Mouse (Mus musculus): Measurements from ENCODE around the gene Axdnd1. TPM values are rescaled to one million over a fixed set of nuclear protein-coding genes. Genes with fewer than 3 reads are reported as not detected.
A peak's percentile ranks its signal among the peaks of the same experiment; 100 is the strongest.

Gene Axdnd1
- polyA plus RNA-seq, 1 experiment from 2014 or later: 0.19 TPM

DNA sequence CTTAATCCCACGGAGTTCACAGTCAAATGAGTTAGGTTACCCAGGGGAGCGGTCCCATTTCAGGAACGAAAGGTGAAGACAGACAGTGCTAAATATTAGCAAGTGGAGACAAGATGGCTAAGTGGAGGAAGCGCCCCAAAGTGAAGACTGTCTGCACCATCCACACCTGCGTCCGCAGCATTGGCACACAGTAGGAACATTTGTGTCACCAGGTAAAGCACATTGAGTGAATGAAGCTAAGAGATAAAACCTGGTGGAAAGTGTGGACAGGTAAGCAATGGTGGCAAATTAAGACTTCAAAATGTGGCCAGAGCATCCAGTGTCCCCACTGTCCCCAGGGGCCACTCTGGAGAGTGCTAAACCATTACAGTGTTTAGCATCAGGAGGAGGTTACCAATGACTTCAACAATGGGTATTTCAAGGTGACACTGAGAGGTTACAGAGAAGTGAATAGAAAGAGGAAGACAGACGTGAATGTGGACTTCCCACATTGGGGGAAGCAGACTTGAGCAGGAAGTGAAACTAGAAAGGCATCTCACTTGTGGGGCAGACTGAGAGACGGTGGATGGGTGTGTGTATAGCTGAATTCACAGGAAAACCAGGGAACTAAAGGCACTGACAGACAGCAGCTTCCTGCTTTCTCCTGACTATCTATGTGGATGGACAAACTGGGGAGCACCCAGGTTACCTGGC, 16.2 kb upstream of the Axdnd1 start:
- no peak for TF ChIP-seq CTCF (IDR thresholded peaks at IDR 0.05)
- POLR2A ChIA-PET: interaction anchor here (0.6 kb wide), 1 partner anchor 208 kb away, joined by 3 read pairs; no protein-coding TSS in a partner anchor
- DNase-seq (ENCODE audit: low read depth, low spot score): no peak
- in situ Hi-C loops (cut with MboI; ENCODE audit: low pct_unique_long_range_greater_than_20kb): no loop called here
- no peaks in the 10 kb centered on the region for H3K27me3 ChIP-seq
- CTCF ChIA-PET: no interaction called here
- no peak for ATAC-seq

DNA sequence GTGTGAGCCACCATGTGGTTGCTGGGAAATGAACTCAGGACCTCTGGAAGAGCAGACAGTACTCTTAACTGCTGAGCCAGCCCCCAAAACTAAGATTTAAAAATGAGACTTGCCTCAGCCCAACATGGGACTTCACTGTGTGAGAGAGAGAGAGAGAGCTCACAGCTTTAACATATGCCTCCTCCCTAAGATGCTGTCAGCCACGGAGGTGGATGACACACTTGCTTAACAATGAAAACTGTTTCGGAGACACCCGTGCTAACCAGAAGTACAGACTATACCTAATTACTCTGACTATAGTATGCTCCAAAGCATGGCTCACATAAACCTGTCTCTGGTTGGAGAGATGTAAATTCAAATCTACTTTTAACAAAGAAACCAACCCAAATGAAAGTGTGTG, 12.5 kb upstream of the Axdnd1 start:
- CTCF ChIA-PET: interaction anchor here (1.2 kb wide), 1 partner anchor 14 kb away, joined by 3 read pairs; no protein-coding TSS in a partner anchor
- H3K27me3 ChIP-seq: no peaks in the 10 kb centered on the region
- no peak for DNase-seq (ENCODE audit: low read depth, low spot score)
- POLR2A ChIA-PET: no interaction called here
- no peak for ATAC-seq
- in situ Hi-C loops (cut with MboI; ENCODE audit: low pct_unique_long_range_greater_than_20kb): no loop called here
- TF ChIP-seq CTCF (IDR thresholded peaks at IDR 0.05): no peak

DNA sequence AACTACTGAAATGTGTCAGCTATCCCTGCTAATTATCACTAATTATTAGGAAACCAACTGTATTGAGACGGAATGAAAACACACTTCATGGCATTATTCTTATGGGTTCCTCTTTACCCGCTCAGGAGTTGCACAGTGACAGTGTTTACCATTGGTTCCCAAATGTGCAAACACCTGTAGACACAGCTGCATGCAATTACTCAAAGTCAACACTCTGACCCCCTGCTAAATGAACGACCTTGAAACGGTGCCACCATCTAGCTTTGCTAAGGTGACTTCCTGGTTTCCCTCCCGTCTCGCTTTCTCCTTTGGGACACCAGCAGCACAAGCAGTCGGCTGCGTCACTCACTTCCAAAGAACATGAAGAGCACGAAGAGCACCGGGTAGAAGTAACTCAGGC, 11.5 kb upstream of the Axdnd1 start:
- no peaks in the 10 kb centered on the region for H3K27me3 ChIP-seq
- TF ChIP-seq CTCF (IDR thresholded peaks at IDR 0.05): no peak
- CTCF ChIA-PET: interaction anchor here (1.2 kb wide), 1 partner anchor 15 kb away, joined by 3 read pairs; no protein-coding TSS in a partner anchor
- DNase-seq (ENCODE audit: low read depth, low spot score): no peak
- in situ Hi-C loops (cut with MboI; ENCODE audit: low pct_unique_long_range_greater_than_20kb): no loop called here
- no peak for ATAC-seq
- POLR2A ChIA-PET: no interaction called here

DNA sequence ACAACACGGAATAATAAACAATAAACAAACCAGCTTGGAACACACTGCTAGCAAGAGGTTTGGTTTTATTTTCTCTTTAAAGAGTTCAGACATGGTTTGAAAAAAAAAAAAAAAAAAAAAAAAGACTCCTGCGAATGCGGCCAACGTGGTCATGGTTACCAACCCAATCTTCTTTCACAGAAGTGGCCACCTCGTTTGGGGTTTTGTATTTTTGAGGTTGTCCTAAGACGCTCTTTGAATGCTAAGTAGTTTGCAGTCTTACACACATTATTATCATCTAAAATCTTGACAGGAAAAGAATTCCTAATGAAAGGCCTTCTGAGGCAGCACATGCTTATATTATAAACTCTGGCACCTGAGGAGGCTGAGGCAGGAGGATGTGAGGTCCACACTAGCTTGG, 7.5 kb upstream of the Axdnd1 start:
- in situ Hi-C loops (cut with MboI; ENCODE audit: low pct_unique_long_range_greater_than_20kb): no loop called here
- ATAC-seq (no peak), DNase-seq (ENCODE audit: low read depth, low spot score) (no peak)
- ChIA-PET CTCF (no interaction called here), POLR2A (no interaction called here)
- no peaks in the 10 kb centered on the region for H3K27me3 ChIP-seq
- TF ChIP-seq CTCF (IDR thresholded peaks at IDR 0.05): no peak

DNA sequence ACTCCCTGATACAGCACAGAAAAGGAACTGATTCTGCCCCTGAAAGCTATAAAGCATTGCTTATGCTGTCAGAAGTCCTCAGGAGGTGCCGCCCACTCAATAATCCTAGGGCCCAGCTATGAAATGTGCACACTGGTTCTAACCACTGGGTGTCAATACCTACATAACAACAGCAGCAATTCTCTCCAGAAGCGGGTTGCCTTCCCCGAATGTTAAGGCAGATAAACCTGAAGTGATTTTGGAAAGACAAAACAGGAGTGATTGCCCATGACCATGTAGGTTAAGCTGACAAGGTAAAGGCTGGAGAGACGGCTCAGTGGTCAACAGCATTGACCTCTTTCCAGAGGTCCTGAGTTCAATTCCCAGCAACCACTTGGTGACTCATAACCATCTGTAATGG, 4.8 kb upstream of the Axdnd1 start:
- in situ Hi-C loops (cut with MboI; ENCODE audit: low pct_unique_long_range_greater_than_20kb): no loop called here
- DNase-seq (ENCODE audit: low read depth, low spot score) (no peak), ATAC-seq (no peak)
- ChIA-PET CTCF (no interaction called here), POLR2A (no interaction called here)
- no peak for TF ChIP-seq CTCF (IDR thresholded peaks at IDR 0.05)
- H3K27me3 ChIP-seq: no peaks in the 10 kb centered on the region

DNA sequence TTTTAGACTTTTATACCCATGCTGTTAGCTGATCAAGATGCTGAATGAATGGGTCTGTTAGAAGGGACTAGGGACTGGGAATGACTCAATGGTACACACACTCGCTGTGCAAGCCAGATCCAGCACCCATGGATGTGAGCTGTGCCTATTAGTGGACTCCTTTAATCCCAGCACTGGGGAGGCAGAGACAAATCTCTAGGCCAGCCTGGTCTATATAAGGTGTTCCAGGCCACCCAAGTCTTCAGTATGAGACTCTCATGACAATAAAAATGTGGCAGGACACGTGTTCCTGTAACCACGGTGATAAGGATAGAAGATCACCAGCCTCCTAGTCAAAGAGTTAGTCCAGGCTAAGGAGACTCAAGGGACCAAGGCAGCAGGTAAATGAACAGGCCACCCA, 3.1 kb upstream of the Axdnd1 start:
- no peaks in the 10 kb centered on the region for H3K27me3 ChIP-seq
- TF ChIP-seq CTCF (IDR thresholded peaks at IDR 0.05): no peak
- POLR2A ChIA-PET: no interaction called here
- CTCF ChIA-PET: no interaction called here
- ATAC-seq: no peak
- in situ Hi-C loops (cut with MboI; ENCODE audit: low pct_unique_long_range_greater_than_20kb): loop anchor here (5.0 kb wide), 1 partner anchor 118 kb away; no protein-coding TSS in a partner anchor
- DNase-seq (ENCODE audit: low read depth, low spot score): no peak

DNA sequence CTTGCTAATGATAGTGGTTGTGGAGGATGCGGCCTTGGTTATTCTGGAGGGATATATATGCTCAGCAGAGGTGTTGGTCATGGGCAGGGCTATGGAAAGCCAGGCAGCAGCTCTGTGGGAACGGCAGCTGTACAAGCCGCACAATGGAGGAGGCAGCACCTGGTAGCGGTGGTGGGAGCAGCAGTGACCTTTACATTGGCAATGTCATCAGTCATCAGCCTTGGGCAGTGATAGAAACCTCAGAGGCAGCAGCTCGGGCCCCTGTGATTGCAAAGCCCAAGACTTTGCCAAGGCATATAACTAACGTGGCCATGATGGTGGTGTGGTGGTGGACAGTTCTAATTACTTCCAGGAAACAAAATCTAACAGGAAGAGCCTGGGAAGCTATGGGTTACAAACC, 2.5 kb upstream of the Axdnd1 start:
- CTCF ChIA-PET: no interaction called here
- in situ Hi-C loops (cut with MboI; ENCODE audit: low pct_unique_long_range_greater_than_20kb): loop anchor here (5.0 kb wide), 1 partner anchor 119 kb away; no protein-coding TSS in a partner anchor

DNA sequence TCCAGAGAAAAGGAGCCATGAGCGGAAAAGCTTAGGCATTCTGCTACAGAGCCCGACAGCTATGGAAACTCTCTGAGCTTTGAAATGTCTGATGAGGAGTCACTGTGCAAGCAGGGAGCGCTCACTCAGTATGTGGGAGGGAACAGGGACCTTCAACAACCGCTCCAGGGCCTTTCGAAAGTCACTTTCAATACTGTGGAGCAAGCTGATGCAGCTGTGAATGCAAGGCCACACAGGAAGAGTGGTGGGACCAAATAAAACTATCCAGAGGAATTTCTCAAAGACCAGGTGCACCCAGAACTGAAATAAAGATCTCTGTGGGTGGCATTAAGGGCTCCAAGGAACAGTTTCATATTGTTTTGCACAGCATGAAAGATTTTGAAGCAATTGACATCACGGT, 1.9 kb upstream of the Axdnd1 start:
- CTCF ChIA-PET: interaction anchor here (1.6 kb wide), 1 partner anchor 32 kb away, joined by 3 read pairs; no protein-coding TSS in a partner anchor

More for the DNA sequence above, 2.5 kb upstream of the Axdnd1 start:
- H3K27me3 ChIP-seq: no peaks in the 10 kb centered on the region
- no peak for DNase-seq (ENCODE audit: low read depth, low spot score)
- no peak for TF ChIP-seq CTCF (IDR thresholded peaks at IDR 0.05)
- POLR2A ChIA-PET: interaction anchor here (0.6 kb wide), 1 partner anchor 32 kb away, joined by 4 read pairs; no protein-coding TSS in a partner anchor
- ATAC-seq: no peak

DNA sequence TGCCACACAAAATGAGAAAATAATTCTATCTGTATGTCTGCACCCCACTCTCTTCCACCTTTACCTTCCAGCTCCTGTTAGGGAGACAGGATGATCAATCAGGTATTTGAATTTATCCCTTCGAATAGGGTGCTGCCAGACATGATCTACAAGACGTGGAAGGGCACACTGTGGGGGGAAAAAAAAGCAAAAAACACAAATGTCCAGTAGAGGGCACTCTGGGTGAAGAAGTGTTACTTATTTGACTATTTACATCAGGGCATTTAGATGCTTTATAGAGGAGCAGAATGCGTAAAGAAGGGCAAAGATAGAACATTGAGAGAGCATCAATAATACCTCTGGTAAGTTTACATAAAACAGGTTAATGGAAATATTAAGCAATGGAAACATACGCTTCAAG, 2.8 kb downstream of the Axdnd1 start:
- DNase-seq (ENCODE audit: low read depth, low spot score) (no peak), ATAC-seq (no peak)
- TF ChIP-seq CTCF (IDR thresholded peaks at IDR 0.05): peak; percentile 66
- H3K27me3 ChIP-seq: no peaks in the 10 kb centered on the region
- ChIA-PET CTCF (interaction anchor here (0.8 to 1.2 kb wide), 4 partner anchors 14 to 123 kb away, joined by 3 read pairs; no protein-coding TSS in a partner anchor), POLR2A (interaction anchor here (0.7 kb wide), 1 partner anchor 333 kb away, joined by 3 read pairs; no protein-coding TSS in a partner anchor)
- in situ Hi-C loops (cut with MboI; ENCODE audit: low pct_unique_long_range_greater_than_20kb): no loop called here

More for the DNA sequence above, 1.9 kb upstream of the Axdnd1 start:
- no peak for TF ChIP-seq CTCF (IDR thresholded peaks at IDR 0.05)
- no peaks in the 10 kb centered on the region for H3K27me3 ChIP-seq
- POLR2A ChIA-PET: interaction anchor here (0.6 kb wide), 1 partner anchor 32 kb away, joined by 4 read pairs; no protein-coding TSS in a partner anchor
- in situ Hi-C loops (cut with MboI; ENCODE audit: low pct_unique_long_range_greater_than_20kb): loop anchor here (5.0 kb wide), 1 partner anchor 119 kb away; no protein-coding TSS in a partner anchor
- DNase-seq (ENCODE audit: low read depth, low spot score) (no peak), ATAC-seq (no peak)

DNA sequence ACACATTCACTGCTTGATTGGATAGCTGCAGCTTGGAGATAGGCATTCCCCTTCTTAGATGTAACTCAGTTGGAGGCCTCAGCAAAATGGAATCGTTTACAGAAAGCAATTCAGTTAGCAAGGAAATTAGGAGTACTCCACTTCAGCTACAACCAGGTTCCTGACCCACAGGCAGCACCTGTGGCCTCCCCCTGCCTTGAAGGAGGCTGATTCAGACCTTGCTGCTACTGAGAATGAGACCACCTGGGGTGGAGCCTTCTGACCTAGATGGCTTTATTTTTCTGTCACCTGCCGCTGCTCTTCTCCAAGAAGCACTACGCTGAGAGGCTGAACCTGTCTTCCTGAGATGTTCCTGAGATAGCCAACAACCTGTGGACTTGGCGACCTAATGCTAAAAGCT, 12.4 kb downstream of the Axdnd1 start:
- in situ Hi-C loops (cut with MboI; ENCODE audit: low pct_unique_long_range_greater_than_20kb): no loop called here
- POLR2A ChIA-PET: no interaction called here
- no peak for TF ChIP-seq CTCF (IDR thresholded peaks at IDR 0.05)
- DNase-seq (ENCODE audit: low read depth, low spot score) (no peak), ATAC-seq (no peak)
- no peaks in the 10 kb centered on the region for H3K27me3 ChIP-seq
- CTCF ChIA-PET: no interaction called here

DNA sequence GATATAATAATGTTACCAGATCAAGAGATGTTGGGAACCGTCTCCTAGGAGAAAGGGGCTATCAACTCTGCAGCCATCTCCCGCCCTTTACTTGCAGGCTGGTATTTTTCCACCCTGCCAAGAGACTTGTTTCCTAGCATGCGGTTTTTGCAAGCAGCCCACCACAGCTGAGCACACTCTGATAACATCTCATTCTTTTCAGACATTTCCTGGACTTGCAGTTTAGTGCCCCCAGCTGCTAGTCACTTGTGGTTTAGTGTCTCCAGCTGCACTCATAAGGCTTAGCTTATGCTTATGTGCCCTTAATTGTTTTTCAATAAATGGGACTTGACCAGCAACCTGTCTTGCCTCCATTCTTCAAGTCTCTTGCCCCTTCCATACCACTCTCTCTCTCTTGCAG, 13.0 kb downstream of the Axdnd1 start:
- ATAC-seq (no peak), DNase-seq (ENCODE audit: low read depth, low spot score) (no peak)
- no peaks in the 10 kb centered on the region for H3K27me3 ChIP-seq
- in situ Hi-C loops (cut with MboI; ENCODE audit: low pct_unique_long_range_greater_than_20kb): no loop called here
- CTCF ChIA-PET: no interaction called here
- TF ChIP-seq CTCF (IDR thresholded peaks at IDR 0.05): no peak
- POLR2A ChIA-PET: no interaction called here

All from Patski (cell line).